Mouse (Mus musculus) spleen, postnatal 4 days (tissue): ENCODE results near the gene Cyp2d9.
"Not testable (repeated sequence)": the region's sequence is repeated elsewhere in the genome, so short reads cannot be mapped to it uniquely, and the experiment has no call there.

Source experiments
- DNase-seq, 2 experiments: peaks; one replicate each; pipeline ENCODE4 v3.0.0; 2022; ENCODE audit warnings: low spot score in 2 of 2

Gene Cyp2d9

GRCm38 (mm10) chr15:82433137-82433536 is at the start of gene Cyp2d9:
Gene Cyp2d9, plus strand, starts transcription at chr15:82433437.
- DNase-seq: no peak

GRCm38 (mm10) chr15:82385729-82386128 is 47.5 kb upstream of the Cyp2d9 start:
- no peak for DNase-seq

GRCm38 (mm10) chr15:82389916-82390315 is 43.3 kb upstream of the Cyp2d9 start:
- peak in 1 of 2 experiments; percentile 39 for DNase-seq

GRCm38 (mm10) chr15:82393922-82394321 is 39.3 kb upstream of the Cyp2d9 start, which contains the start of gene Cyp2d11:
Gene Cyp2d11, minus strand, starts transcription at chr15:82394022.
- not testable (repeated sequence) for DNase-seq

- peak in 1 of 2 experiments; percentile 44 for DNase-seq
Observed at GRCm38 (mm10) chr15:82395955-82396354, 37.3 kb upstream of the Cyp2d9 start.

- DNase-seq: peak in 1 of 2 experiments; percentile 37
Observed at GRCm38 (mm10) chr15:82401516-82401915, 31.7 kb upstream of the Cyp2d9 start.

GRCm38 (mm10) chr15:82402106-82402505 is 31.1 kb upstream of the Cyp2d9 start:
- no peak for DNase-seq

GRCm38 (mm10) chr15:82402741-82403140 is 30.5 kb upstream of the Cyp2d9 start:
- peak in 1 of 2 experiments; percentile 52 for DNase-seq

GRCm38 (mm10) chr15:82403606-82404005 is 29.6 kb upstream of the Cyp2d9 start:
- peak in 1 of 2 experiments; percentile 55 for DNase-seq

GRCm38 (mm10) chr15:82404163-82404562 is 29.1 kb upstream of the Cyp2d9 start:
- DNase-seq: peak in 1 of 2 experiments; percentile 51

- DNase-seq: peak in 1 of 2 experiments; percentile 54
Observed at GRCm38 (mm10) chr15:82406981-82407380, 26.3 kb upstream of the Cyp2d9 start, which contains the start of gene Cyp2d10. Gene Cyp2d10, minus strand, starts transcription at chr15:82407195.

- peak in 1 of 2 experiments; percentile 54 for DNase-seq
Observed at GRCm38 (mm10) chr15:82407536-82407935, 25.7 kb upstream of the Cyp2d9 start.

GRCm38 (mm10) chr15:82416797-82417789 is 16.1 kb upstream of the Cyp2d9 start:
- peak; percentile 65 to 79 for DNase-seq

- DNase-seq: no peak
Observed at GRCm38 (mm10) chr15:82418616-82419015, 14.6 kb upstream of the Cyp2d9 start.

GRCm38 (mm10) chr15:82422935-82423334 is 10.3 kb upstream of the Cyp2d9 start:
- DNase-seq: no peak

GRCm38 (mm10) chr15:82423471-82423870 is 9.8 kb upstream of the Cyp2d9 start:
- DNase-seq: no peak

GRCm38 (mm10) chr15:82433621-82434020 is 384 bp downstream of the Cyp2d9 start:
- DNase-seq: no peak

GRCm38 (mm10) chr15:82434541-82434940 is 1.3 kb downstream of the Cyp2d9 start:
- DNase-seq: no peak

- DNase-seq: no peak
Observed at GRCm38 (mm10) chr15:82435011-82435410, 1.8 kb downstream of the Cyp2d9 start.

- no peak for DNase-seq
Observed at GRCm38 (mm10) chr15:82435606-82436005, 2.4 kb downstream of the Cyp2d9 start.

GRCm38 (mm10) chr15:82437975-82438617 is 4.9 kb downstream of the Cyp2d9 start:
- no peak for DNase-seq

- DNase-seq: no peak
Observed at GRCm38 (mm10) chr15:82443658-82444057, 10.4 kb downstream of the Cyp2d9 start.
